Mouse (Mus musculus) heart, adult 11 months (tissue): ENCODE data around the gene Tarm1.

Experiments used
- DNase-seq: peaks from one replicate; pipeline ENCODE4 v3.0.0; 2022

Gene Tarm1

GRCm38 (mm10) chr7:3439984-3440383 is 62.4 kb downstream of the Tarm1 start:
- DNase-seq = no peak

- no peak for DNase-seq
Observed at GRCm38 (mm10) chr7:3437941-3438340, 64.5 kb downstream of the Tarm1 start.
